In the genomic region with DNA sequence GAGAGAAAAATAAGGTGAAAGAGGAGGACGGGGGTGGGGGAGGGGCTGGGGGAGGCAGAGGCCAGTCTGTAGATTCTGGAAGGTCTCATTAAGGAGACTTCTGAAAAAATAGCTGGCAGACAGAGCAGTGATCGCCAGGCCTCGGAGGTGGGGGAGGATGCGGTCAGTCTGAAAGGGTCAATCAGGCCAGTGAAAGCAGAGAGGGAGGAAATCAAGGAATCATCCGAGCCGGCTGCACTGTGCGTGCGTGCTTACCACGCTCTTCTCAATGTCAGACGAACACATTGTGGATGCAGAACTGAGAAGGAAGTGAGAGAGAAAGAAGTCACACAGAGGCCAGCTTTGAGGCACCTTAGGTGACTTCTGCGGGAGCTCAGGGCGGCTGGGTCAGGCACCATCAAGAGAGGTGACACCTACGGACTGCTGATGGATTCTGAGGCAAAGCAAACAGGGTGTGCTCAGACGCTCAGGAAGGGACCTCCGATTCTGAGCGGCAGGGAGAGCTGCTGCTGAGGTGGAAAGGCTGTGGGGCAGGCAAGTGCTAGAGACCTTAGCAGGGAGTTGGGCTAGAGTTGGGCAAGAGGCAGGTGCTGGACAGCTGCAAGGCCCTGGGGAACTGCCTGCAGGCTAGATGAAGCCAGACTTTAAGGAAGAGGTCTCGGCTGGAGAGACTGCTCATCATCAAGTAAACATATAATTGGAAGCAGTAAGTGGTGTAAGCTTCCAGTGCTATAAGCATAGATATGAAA, we compare ENCODE assay signal across 8 mouse cellular contexts.
DNase-seq lines count a peak whose midpoint lies in the region; ATAC-seq and TF ChIP-seq lines count a peak whose summit lies in the region.

No protein-coding gene starts in this region.

- 3% methylated on average over 17 of the region's 17 CpGs for WGBS in embryonic facial prominence, embryonic 13.5 days
- WGBS in intestine, embryonic 15.5 days, result 13% methylated on average over 17 of the region's 17 CpGs
- 11% methylated on average over 17 of the region's 17 CpGs for WGBS in neural tube, embryonic 12.5 days

- intact Hi-C loops in left cerebral cortex, adult 2 months (cut with DNase I), result no loop called here
- intact Hi-C loops in left cerebral cortex, postnatal 10 days (cut with DNase I), result no loop called here

- no peaks in the 10 kb centered on the region for H3K9me3 ChIP-seq in embryonic facial prominence, embryonic 13.5 days
- no peaks in the 10 kb centered on the region for H3K9me3 ChIP-seq in intestine, embryonic 15.5 days
- no peaks in the 10 kb centered on the region for H3K9me3 ChIP-seq in neural tube, embryonic 12.5 days

- DNase-seq in left cerebral cortex, adult 2 months (ENCODE audit: extremely low spot score in 1 of 2, low spot score in 2 of 2), result no peak
- DNase-seq in left cerebral cortex, postnatal 10 days (ENCODE audit: extremely low spot score in 1 of 2, low spot score in 2 of 2), result no peak
- DNase-seq in right cerebral cortex, adult 18-20 months, result no peak
- no peak for DNase-seq in adrenal gland, adult 18-20 months (ENCODE audit: low spot score in 2 of 2)
- no peak for DNase-seq in spleen, postnatal 4 days (ENCODE audit: low spot score in 2 of 2)

- peak overlapping the region; percentile 80 for H3K27ac ChIP-seq in left cerebral cortex, adult 2 months
- no peak overlapping the region for H3K27ac ChIP-seq in embryonic facial prominence, embryonic 13.5 days
- no peak overlapping the region for H3K27ac ChIP-seq in intestine, embryonic 15.5 days
- no peak overlapping the region for H3K27ac ChIP-seq in neural tube, embryonic 12.5 days

- TF ChIP-seq CTCF in left cerebral cortex, adult 2 months (IDR thresholded peaks at IDR 0.05), result no peak

- no peaks in the 10 kb centered on the region for H3K36me3 ChIP-seq in embryonic facial prominence, embryonic 13.5 days
- H3K36me3 ChIP-seq in intestine, embryonic 15.5 days, result no peaks in the 10 kb centered on the region
- no peaks in the 10 kb centered on the region for H3K36me3 ChIP-seq in neural tube, embryonic 12.5 days

- peaks cover 13% of the 10 kb centered on the region for H3K4me1 ChIP-seq in embryonic facial prominence, embryonic 13.5 days
- peaks cover 14% of the 10 kb centered on the region for H3K4me1 ChIP-seq in intestine, embryonic 15.5 days (replicated peaks)
- H3K4me1 ChIP-seq in neural tube, embryonic 12.5 days, result peaks cover 10% of the 10 kb centered on the region

- H3K27me3 ChIP-seq in embryonic facial prominence, embryonic 13.5 days, result no peaks in the 10 kb centered on the region
- no peaks in the 10 kb centered on the region for H3K27me3 ChIP-seq in intestine, embryonic 15.5 days (replicated peaks)
- H3K27me3 ChIP-seq in neural tube, embryonic 12.5 days (replicated peaks), result no peaks in the 10 kb centered on the region

- H3K4me3 ChIP-seq in left cerebral cortex, adult 2 months, result 0 out of 2 replicates have a peak overlapping the region, but pooled peaks have one; percentile 16
- H3K4me3 ChIP-seq in embryonic facial prominence, embryonic 13.5 days, result peak overlapping the region; percentile 27
- H3K4me3 ChIP-seq in intestine, embryonic 15.5 days (replicated peaks), result 0 out of 2 replicates have a peak overlapping the region, but pooled peaks have one; percentile 1
- H3K4me3 ChIP-seq in neural tube, embryonic 12.5 days, result no peak overlapping the region

- no peak for ATAC-seq in embryonic facial prominence, embryonic 13.5 days (ENCODE audit: insufficient number of reproducible peaks, insufficient read depth, low FRiP score, low TSS enrichment, low read depth)
- ATAC-seq in intestine, embryonic 15.5 days, result peak; percentile 57
- ATAC-seq in neural tube, embryonic 12.5 days (ENCODE audit: low FRiP score, low read depth), result no peak

- H3K4me2 ChIP-seq in embryonic facial prominence, embryonic 13.5 days, result peak overlapping the region; percentile 57
- peak overlapping the region; percentile 44 for H3K4me2 ChIP-seq in intestine, embryonic 15.5 days (replicated peaks)
- peak overlapping the region; percentile 48 for H3K4me2 ChIP-seq in neural tube, embryonic 12.5 days (replicated peaks)

- peak overlapping the region; percentile 58 for H3K9ac ChIP-seq in embryonic facial prominence, embryonic 13.5 days
- peak overlapping the region; percentile 24; the same call in 1 of the 2 replicates for H3K9ac ChIP-seq in intestine, embryonic 15.5 days
- peak overlapping the region; percentile 29; the same call in 1 of the 2 replicates for H3K9ac ChIP-seq in neural tube, embryonic 12.5 days
